Mouse (Mus musculus) hindbrain, embryonic 11.5 days (tissue): ENCODE measurements around the gene Ifna6. TPM values are rescaled to one million over a fixed set of nuclear protein-coding genes. Genes with fewer than 3 reads are reported as not detected.
"Not testable (repeated sequence)": the region's sequence is repeated elsewhere in the genome, so short reads cannot be mapped to it uniquely, and the experiment has no call there.

Source experiments
- ATAC-seq: fragments of 200-750 bp; cut with Nextera tagmentation; 2 replicates; pipeline ENCODE4 v1.8.0; 2017; ENCODE audit warnings: mild to moderate bottlenecking, moderate TSS enrichment, moderate library complexity; ENCODE audit not compliant: low FRiP score
- DNase-seq: peaks from one replicate; pipeline ENCODE4 v3.0.0-alpha.2; 2015; ENCODE audit warnings: low spot score
- H3K27ac ChIP-seq: fragments of 300-500 bp; sonication (generic); 2 replicates; pipeline ENCODE4 v1.5.1; 2014; ENCODE audit warnings: mild to moderate bottlenecking, low read depth, low read length
- H3K27me3 ChIP-seq: fragments of 300-500 bp; sonication (generic); 2 replicates; pipeline ENCODE4 v1.6.1; 2014; ENCODE audit warnings: mild to moderate bottlenecking, low read length, moderate library complexity, mixed read lengths; ENCODE audit not compliant: control insufficient read depth, insufficient read depth
- H3K36me3 ChIP-seq: fragments of 300-500 bp; sonication (generic); 2 replicates; pipeline ENCODE4 v1.6.1; 2014; ENCODE audit warnings: mild to moderate bottlenecking, low read length, moderate library complexity, mixed read lengths; ENCODE audit not compliant: control insufficient read depth, insufficient read depth
- H3K4me1 ChIP-seq: fragments of 300-500 bp; sonication (generic); replicated peaks from 2 replicates; pipeline ENCODE4 v1.6.1; 2014; ENCODE audit warnings: low read length, mixed read lengths; ENCODE audit not compliant: control insufficient read depth, insufficient read depth
- H3K4me2 ChIP-seq: fragments of 300-500 bp; sonication (generic); replicated peaks from 2 replicates; pipeline ENCODE4 v1.6.1; 2014; ENCODE audit warnings: mild to moderate bottlenecking, low read depth, low read length
- H3K4me3 ChIP-seq: fragments of 300-500 bp; sonication (generic); 2 replicates; pipeline ENCODE4 v1.5.1; 2014; ENCODE audit warnings: low read depth, low read length
- H3K9ac ChIP-seq: fragments of 300-500 bp; sonication (generic); 2 replicates; pipeline ENCODE4 v1.6.1; 2014; ENCODE audit warnings: low read depth, low read length
- H3K9me3 ChIP-seq: fragments of 300-500 bp; sonication (generic); 2 replicates; pipeline ENCODE4 v1.6.1; 2016; ENCODE audit warnings: low read length; ENCODE audit not compliant: control insufficient read depth
- WGBS: fragments of 180-500 bp; shearing (Covaris S2); extraction: QIAGEN DNeasy Blood & Tissue Kit; methylation state at CpG from one replicate; pipeline ENCODE4 v1.1.7; 2014; 5-methylcytosine and 5-hydroxymethylcytosine counted together
- polyA plus RNA-seq: library from polyadenylated mRNA; unstranded; fragments of >200 nt; fragmentation: Nextera tagmentation; extraction: Ambion mirVana; gene quantifications from 2 replicates; pipeline ENCODE4 v1.2.1, GENCODE M21; 2014

The Ifna6 gene
- polyA plus RNA-seq, 1 experiment from 2014 or later = not detected

DNA sequence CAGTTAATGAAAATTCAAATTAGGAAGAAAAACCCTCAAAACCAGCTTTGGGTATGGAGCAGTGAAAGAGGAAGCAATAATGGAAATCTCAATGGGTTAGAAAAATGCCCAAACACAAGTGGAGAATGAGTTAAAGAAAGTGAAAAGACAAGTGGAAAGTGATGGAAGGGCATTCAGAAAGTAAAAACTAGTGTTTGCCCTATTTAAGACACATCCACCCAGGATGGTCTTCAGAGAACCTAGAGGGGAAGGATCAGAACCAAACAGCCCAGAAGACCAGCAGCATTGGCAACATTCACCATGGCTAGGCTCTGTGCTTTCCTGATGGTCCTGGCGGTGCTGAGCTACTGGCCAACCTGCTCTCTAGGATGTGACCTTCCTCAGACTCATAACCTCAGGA, 8.0 kb downstream of the Ifna6 start, which contains the start of gene Ifna5:
TSS of gene Ifna5 (plus strand) at position 301 of the 400 bp plus-strand sequence.
- not testable (repeated sequence) for H3K27me3 ChIP-seq, H3K36me3 ChIP-seq, H3K9ac ChIP-seq, DNase-seq, H3K27ac ChIP-seq, H3K4me2 ChIP-seq, H3K9me3 ChIP-seq, H3K4me3 ChIP-seq, ATAC-seq, H3K4me1 ChIP-seq
- 93% methylated on average over 1 of the region's 1 CpGs for WGBS

DNA sequence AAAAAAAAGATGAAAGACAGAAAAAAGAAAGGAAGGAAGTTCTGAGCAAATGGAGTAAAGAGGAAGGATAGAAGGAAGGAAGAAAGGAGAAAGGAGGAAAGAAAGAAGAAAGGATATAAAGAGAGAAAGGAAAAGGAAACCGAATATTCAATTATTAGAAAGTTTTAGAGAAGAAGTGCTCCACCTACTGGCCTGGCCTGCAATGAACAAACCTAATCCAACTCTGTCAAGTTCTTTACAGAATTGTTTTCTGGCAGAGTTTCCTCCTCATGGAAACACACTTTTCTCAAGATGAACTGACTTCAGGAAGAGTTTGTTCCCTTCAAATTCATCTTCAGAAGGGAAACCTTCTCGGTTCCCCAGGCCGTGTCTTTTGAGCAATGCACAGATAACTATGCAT, 11.6 kb downstream of the Ifna6 start:
- whole genome bisulfite sequencing = 40% methylated on average over 3 of the region's 3 CpGs
- no peak overlapping the region for H3K27ac ChIP-seq
- no peaks in the 10 kb centered on the region for H3K27me3 ChIP-seq
- H3K9me3 ChIP-seq = no peaks in the 10 kb centered on the region
- H3K9ac ChIP-seq = no peak overlapping the region
- ATAC-seq (no peak), DNase-seq (peak; percentile 46)
- H3K4me1 ChIP-seq = no peaks in the 10 kb centered on the region
- no peaks in the 10 kb centered on the region for H3K36me3 ChIP-seq
- no peak overlapping the region for H3K4me3 ChIP-seq
- H3K4me2 ChIP-seq = no peak overlapping the region

- H3K4me2 ChIP-seq = no peak overlapping the region
- no peak for ATAC-seq
Measured at GRCm38 (mm10) chr4:88840058-88840457, 12.8 kb downstream of the Ifna6 start.

GRCm38 (mm10) chr4:88841438-88841911, 14.3 kb downstream of the Ifna6 start, which contains the start of gene Ifna4:
Gene Ifna4 (plus strand): TSS chr4:88841861.
- Histone ChIP-seq H3K36me3 (no peaks in the 10 kb centered on the region), H3K9ac (no peak within 1 kb of the TSS), H3K27ac (no peak within 1 kb of the TSS), H3K9me3 (no peaks in the 10 kb centered on the region), H3K4me2 (no peak within 1 kb of the TSS), H3K4me1 (no peaks in the 10 kb centered on the region), H3K4me3 (no peak within 1 kb of the TSS), H3K27me3 (no peaks in the 10 kb centered on the region)
- no peak for DNase-seq
- WGBS = 24% methylated on average over 2 of the region's 2 CpGs
- ATAC-seq = no peak

More at GRCm38 (mm10) chr4:88840058-88840457, 12.8 kb downstream of the Ifna6 start:
- Histone ChIP-seq H3K9ac (no peak overlapping the region), H3K4me3 (no peak overlapping the region), H3K27ac (no peak overlapping the region), H3K4me1 (no peaks in the 10 kb centered on the region), H3K9me3 (no peaks in the 10 kb centered on the region), H3K36me3 (no peaks in the 10 kb centered on the region), H3K27me3 (no peaks in the 10 kb centered on the region)
- no peak for DNase-seq
- 85% methylated on average over 3 of the region's 3 CpGs for WGBS

DNA sequence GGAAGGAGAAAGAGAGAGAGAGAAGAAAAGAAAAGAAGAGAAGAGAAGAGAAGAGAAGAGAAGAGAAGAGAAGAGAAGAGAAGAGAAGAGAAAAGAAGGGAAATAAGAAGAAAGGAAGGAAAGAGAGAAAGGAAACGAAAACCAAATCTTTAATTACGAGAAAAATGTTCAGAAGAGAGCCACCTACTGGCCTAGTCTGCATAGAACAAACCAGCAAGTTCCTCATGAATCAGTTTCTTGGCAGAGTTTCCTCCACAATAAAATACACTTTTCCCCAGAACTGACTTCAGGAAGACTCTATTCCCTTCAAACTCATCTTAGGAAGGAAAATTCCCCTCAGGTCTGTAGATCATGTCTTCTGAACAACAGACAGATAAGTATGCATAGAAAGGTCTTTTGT, 18.1 kb downstream of the Ifna6 start:
- Histone ChIP-seq H3K9me3 (no peaks in the 10 kb centered on the region), H3K4me3 (no peak overlapping the region), H3K4me1 (no peaks in the 10 kb centered on the region), H3K9ac (no peak overlapping the region), H3K27ac (no peak overlapping the region), H3K4me2 (no peak overlapping the region), H3K27me3 (no peaks in the 10 kb centered on the region), H3K36me3 (no peaks in the 10 kb centered on the region)
- ATAC-seq = no peak
- no peak for DNase-seq
- 50% methylated on average over 2 of the region's 2 CpGs for WGBS

GRCm38 (mm10) chr4:88849698-88850097, 22.5 kb downstream of the Ifna6 start, which contains the start of gene Ifna1:
Gene Ifna1 (plus strand): TSS chr4:88850087.
- Histone ChIP-seq H3K27me3 (no peaks in the 10 kb centered on the region), H3K4me3 (no peak within 1 kb of the TSS), H3K36me3 (no peaks in the 10 kb centered on the region), H3K9ac (no peak within 1 kb of the TSS), H3K4me1 (no peaks in the 10 kb centered on the region), H3K9me3 (no peaks in the 10 kb centered on the region), H3K4me2 (no peak within 1 kb of the TSS), H3K27ac (no peak within 1 kb of the TSS)
- WGBS = 82% methylated on average over 1 of the region's 1 CpGs
- ATAC-seq = no peak
- no peak for DNase-seq

DNA sequence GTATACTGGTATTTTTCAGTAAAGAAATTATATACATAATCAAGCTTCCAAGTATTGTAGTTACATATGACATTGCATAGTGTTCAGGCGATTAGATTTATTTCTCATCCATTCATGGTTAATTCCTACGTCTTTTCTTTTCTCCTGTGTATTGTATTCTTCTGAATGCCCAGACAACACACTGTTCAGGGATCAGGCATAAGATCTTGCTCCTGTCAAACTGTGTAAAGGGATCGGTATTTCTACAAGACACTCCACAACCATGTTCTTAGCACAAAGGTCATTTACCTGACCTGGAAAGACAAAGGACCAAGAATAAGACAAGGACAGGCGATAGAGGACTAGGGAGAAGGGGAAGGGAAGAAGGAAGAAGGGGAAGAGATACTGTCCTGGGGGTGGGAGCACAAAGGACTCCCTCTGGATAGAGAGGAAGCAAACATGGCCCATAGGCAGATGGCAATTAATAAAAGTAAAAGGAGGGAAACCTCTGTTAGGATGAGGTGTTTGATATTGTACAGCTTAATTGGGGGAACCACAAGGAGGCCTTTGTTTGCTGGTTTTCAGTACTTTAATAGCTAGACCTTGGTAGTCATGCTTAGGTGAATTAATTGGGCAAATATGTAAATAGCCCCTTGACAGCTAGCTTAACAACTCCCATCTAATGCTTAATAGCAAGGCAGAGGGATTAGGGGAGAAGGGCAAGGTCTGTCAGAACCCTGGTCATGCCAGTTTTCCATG, 24.0 kb downstream of the Ifna6 start:
- Histone ChIP-seq H3K9me3 (no peaks in the 10 kb centered on the region), H3K4me2 (no peak overlapping the region), H3K4me3 (no peak overlapping the region), H3K27ac (no peak overlapping the region), H3K36me3 (no peaks in the 10 kb centered on the region), H3K4me1 (no peaks in the 10 kb centered on the region), H3K9ac (no peak overlapping the region), H3K27me3 (no peaks in the 10 kb centered on the region)
- DNase-seq (no peak), ATAC-seq (no peak)
- 46% methylated on average over 4 of the region's 4 CpGs for WGBS

DNA sequence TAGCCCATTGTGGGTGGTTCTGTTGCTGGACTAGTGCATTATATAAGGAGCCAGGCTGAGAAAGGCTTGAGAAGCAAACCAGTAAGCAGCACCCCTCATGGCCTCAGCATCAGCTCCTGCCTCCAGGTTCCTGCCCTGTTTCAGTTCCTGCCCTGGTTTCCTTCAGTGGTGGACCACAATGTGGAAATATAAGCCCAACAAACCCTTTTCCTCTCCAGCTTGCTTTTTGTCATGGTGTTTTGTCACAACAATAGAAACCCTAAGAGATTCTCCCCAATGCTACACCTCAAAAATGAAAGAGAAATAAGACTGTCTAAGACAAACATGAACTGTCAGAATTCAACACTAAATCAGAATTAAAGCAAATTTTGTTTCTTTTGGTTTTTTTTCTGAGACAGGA, 32.0 kb downstream of the Ifna6 start:
- no peak overlapping the region for H3K9ac ChIP-seq
- no peak overlapping the region for H3K4me3 ChIP-seq
- H3K4me2 ChIP-seq = no peak overlapping the region
- ATAC-seq = no peak
- no peak for DNase-seq
- H3K27me3 ChIP-seq = no peaks in the 10 kb centered on the region
- H3K9me3 ChIP-seq = no peaks in the 10 kb centered on the region
- no peaks in the 10 kb centered on the region for H3K4me1 ChIP-seq
- no peaks in the 10 kb centered on the region for H3K36me3 ChIP-seq
- H3K27ac ChIP-seq = no peak overlapping the region

DNA sequence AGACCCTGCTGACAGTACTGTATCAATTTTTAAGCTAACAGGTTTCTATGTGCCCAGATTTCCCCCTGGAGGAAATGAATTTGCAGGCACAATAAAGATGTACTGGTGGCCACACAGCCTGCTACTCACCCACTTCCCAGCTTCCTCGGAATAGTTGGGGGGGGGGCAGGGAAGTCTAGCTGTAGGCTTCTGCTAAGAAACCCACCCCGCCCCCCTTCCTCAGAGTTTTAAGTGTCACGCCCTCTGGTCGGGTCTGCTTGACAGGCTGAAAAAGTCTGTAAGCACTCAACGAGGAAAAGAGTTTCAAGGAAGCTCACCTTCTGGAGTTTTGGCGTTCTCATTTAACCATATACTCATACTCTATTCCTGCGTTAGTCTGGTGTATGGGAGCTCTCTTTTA, 36.1 kb downstream of the Ifna6 start:
- no peak for DNase-seq

More for the DNA sequence above, 36.1 kb downstream of the Ifna6 start:
- ATAC-seq = no peak
- Histone ChIP-seq H3K4me3 (no peak overlapping the region), H3K27ac (no peak overlapping the region), H3K4me1 (no peaks in the 10 kb centered on the region), H3K9ac (no peak overlapping the region), H3K36me3 (no peaks in the 10 kb centered on the region), H3K9me3 (no peaks in the 10 kb centered on the region), H3K27me3 (no peaks in the 10 kb centered on the region; the same call in 1 of the 2 replicates), H3K4me2 (no peak overlapping the region)
- 5% methylated on average over 7 of the region's 7 CpGs for WGBS
